Mouse (Mus musculus): ENCODE results near the gene Tas1r2. TPM values are rescaled to one million over a fixed set of nuclear protein-coding genes. Genes with fewer than 3 reads are reported as not detected.

The Tas1r2 gene
- polyA plus RNA-seq, 1 experiment from 2014 or later: not detected

DNA sequence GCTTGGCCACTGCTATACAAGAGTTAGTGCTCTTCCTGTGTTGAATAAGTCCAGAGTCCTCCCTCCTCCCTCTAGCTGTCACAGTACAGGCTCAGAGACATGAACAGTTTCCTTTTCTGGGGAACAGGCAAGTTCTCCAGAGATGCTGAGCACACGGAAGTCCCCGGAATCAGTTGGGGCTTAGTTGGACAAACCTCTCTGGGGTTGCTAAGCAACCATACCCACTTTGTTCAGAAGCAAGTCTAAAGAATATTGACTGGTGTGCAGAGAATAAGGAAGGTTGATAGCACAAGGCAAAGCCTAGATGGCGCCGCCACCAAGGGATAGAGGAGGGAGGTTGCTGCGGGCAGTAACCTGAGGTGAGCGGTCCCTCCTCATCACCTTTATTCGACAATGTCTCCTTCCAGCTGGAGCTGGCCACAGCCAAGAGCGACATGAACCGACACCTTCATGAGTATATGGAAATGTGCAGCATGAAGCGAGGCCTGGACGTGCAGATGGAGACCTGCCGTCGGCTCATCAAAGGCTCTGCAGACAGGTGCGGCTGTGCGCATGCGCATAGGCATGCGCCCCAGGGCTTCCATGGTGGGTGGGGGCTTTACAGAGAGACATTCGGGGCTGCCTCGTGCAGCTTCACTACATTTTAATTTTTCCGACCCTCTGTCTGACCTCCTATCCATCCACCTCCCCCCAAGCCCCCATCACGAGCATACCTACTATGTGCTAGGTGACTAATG lies 38.6 kb upstream of the Tas1r2 start:
- ATAC-seq (no peak), DNase-seq (ENCODE audit: low spot score) (peak; percentile 24)
- H3K36me3 ChIP-seq (ENCODE audit: insufficient read depth, low read length): peaks cover 6% of the 10 kb centered on the region; the same call in 1 of the 2 replicates
- no peak overlapping the region for H3K4me3 ChIP-seq (ENCODE audit: low read depth, low read length)
- no peaks in the 10 kb centered on the region for H3K27me3 ChIP-seq (replicated peaks; ENCODE audit: insufficient read depth, low read length)
- no peaks in the 10 kb centered on the region for H3K9me3 ChIP-seq (ENCODE audit: low read length)
- H3K27ac ChIP-seq (ENCODE audit: low read length): no peak overlapping the region
- WGBS: 86% methylated on average over 21 of the region's 21 CpGs
- H3K9ac ChIP-seq (replicated peaks; ENCODE audit: low read depth): no peak overlapping the region
- TF ChIP-seq EP300 (IDR thresholded peaks at IDR 0.05) (no peak), CTCF (IDR thresholded peaks at IDR 0.05) (no peak)
- H3K4me1 ChIP-seq (ENCODE audit: insufficient read depth, low read depth, low read length): no peaks in the 10 kb centered on the region
- H3K4me2 ChIP-seq (replicated peaks; ENCODE audit: low read depth, low read length): no peak overlapping the region

DNA sequence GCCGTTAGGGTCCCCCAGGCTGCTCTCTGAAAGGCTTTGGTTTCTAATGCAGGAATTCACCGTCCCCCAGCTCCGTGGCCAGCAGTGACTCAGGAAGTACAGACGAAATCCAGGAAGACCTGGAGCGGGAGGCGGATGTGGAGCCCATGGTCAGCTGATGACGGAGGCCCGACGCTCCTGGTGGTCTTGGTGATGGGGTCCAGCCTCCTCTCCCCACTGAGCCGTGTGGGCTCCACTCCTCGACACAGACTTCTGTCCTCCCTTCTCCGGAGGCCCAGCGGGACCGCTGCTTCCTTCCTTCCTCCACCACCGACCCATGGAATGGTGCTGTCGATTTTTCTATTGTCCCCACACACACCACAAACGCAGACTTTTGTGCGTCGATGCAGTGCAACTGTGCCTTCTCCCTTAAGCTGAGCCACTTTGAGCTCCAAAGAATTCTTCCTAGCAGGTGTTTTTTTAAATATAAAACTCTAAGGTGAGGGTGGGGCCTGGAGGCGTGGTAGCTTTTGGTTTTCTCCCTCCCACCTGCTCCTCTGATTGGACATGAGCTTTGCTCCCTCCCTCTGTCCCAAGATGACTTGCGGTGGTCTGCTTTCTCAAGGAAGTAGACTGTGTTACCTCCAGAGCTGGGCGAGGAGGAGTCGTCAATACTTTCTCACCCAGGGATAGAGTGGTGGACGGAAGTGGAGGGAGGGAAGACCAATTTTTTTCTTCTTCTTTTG lies 36.9 kb upstream of the Tas1r2 start:
- WGBS: 14% methylated on average over 24 of the region's 24 CpGs

DNA sequence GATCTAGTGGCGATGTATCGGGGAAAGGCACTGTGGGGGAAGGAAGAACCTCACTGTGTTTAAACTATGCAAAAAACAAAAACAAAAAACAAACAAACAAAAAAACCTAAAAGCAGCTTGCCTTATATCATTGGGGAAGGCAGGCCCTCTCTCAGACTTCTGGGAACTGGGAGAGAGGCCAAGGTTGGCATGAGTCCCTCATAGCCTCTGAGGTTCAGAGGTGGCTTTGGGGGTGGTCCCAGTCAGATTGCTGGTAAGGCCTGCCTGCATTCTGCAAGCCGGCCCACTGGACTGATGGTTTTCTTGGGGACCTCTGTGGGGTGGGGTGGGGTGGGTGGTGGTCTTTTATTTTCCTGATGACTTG lies 36.4 kb upstream of the Tas1r2 start:
- TF ChIP-seq EP300 (IDR thresholded peaks at IDR 0.05) (no peak), CTCF (IDR thresholded peaks at IDR 0.05) (no peak)
- H3K4me1 ChIP-seq (ENCODE audit: insufficient read depth, low read depth, low read length): no peaks in the 10 kb centered on the region
- DNase-seq (ENCODE audit: low spot score) (no peak), ATAC-seq (no peak)
- H3K27ac ChIP-seq (ENCODE audit: low read length): peak overlapping the region; percentile 83
- no peak overlapping the region for H3K4me3 ChIP-seq (ENCODE audit: low read depth, low read length)
- 50% methylated on average over 3 of the region's 3 CpGs for WGBS
- H3K27me3 ChIP-seq (replicated peaks; ENCODE audit: insufficient read depth, low read length): no peaks in the 10 kb centered on the region
- H3K4me2 ChIP-seq (replicated peaks; ENCODE audit: low read depth, low read length): peak overlapping the region; percentile 60
- no peak overlapping the region; the same call in 1 of the 2 replicates for H3K9ac ChIP-seq (replicated peaks; ENCODE audit: low read depth)
- H3K9me3 ChIP-seq (ENCODE audit: low read length): no peaks in the 10 kb centered on the region
- peaks cover 6% of the 10 kb centered on the region; the same call in 1 of the 2 replicates for H3K36me3 ChIP-seq (ENCODE audit: insufficient read depth, low read length)

More for the DNA sequence above, 36.9 kb upstream of the Tas1r2 start:
- H3K9ac ChIP-seq (replicated peaks; ENCODE audit: low read depth): peak overlapping the region; percentile 43
- peak overlapping the region; percentile 83 for H3K27ac ChIP-seq (ENCODE audit: low read length)
- peaks cover 6% of the 10 kb centered on the region; the same call in 1 of the 2 replicates for H3K36me3 ChIP-seq (ENCODE audit: insufficient read depth, low read length)
- TF ChIP-seq CTCF (IDR thresholded peaks at IDR 0.05): no peak
- 0 out of 2 replicates have a peak, but pooled peaks have one; percentile 20 for TF ChIP-seq EP300 (IDR thresholded peaks at IDR 0.05)
- H3K4me1 ChIP-seq (ENCODE audit: insufficient read depth, low read depth, low read length): no peaks in the 10 kb centered on the region
- peak overlapping the region; percentile 40 for H3K4me3 ChIP-seq (ENCODE audit: low read depth, low read length)
- H3K9me3 ChIP-seq (ENCODE audit: low read length): no peaks in the 10 kb centered on the region
- H3K27me3 ChIP-seq (replicated peaks; ENCODE audit: insufficient read depth, low read length): no peaks in the 10 kb centered on the region
- H3K4me2 ChIP-seq (replicated peaks; ENCODE audit: low read depth, low read length): peak overlapping the region; percentile 60
- DNase-seq (ENCODE audit: low spot score) (peak; percentile 92), ATAC-seq (peak; percentile 92)

DNA sequence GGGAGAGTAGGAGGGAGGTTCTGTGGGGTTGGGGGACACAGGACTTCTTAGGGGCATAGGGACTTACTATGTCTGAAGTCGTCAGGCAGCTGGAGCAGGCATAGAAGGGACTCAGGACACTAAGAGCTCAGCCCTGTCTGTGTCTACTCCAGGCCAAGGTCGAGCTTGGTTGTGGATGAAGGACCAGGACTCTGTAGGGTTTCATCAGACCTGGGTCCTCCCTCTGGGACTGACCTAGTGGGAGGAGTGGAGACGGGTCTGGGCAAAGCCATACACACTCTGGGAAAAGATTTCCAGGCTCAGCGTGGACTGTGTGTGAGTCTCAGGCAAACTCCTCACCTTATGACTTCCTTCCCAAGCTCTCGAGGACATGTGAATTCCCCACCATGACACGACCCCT lies 33.6 kb upstream of the Tas1r2 start:
- WGBS: 68% methylated on average over 6 of the region's 6 CpGs

DNA sequence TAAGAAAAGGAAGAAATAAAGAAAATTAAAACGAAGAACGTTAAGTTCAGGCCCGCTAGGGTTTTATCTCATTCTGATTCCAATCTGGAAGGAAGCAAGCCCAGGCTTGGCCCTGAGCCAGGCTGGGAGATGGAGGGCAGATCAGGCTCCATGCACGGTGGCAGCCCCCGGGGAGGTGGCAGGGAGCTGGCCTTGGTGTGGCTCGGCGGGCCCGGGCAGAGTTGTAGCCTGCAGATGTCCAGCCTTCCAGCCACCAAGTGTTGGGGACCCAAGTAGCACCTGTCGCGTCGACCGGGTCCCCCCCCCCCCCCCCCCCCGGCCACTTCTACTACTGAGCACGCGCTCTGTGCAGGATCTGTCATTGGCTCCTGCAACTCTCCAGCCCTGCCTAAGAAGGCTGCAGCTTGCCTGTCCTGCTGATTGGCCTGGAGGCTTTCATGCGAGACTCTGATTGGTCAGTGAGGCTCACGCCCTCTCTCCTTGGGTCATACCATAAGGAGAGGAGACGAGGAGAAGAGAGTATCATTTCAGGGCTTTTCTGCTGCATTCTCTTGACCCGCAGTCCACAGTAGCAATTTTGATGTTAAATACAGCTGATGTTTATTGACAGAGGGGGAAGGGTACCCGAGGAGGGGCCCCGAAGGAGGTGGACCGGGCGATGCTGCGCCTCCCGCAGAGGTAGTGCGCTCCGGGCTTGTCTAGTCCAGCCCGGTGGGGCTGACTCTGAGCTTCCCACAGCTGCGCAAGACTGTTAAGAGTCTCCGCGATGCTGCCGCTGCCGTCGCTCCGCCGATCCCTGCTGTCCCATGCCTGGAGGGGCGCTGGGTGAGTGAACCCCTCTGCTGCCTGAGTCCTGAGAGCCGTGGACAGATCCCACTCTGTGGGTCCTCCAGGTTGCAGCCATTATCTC lies 30.7 kb upstream of the Tas1r2 start, which contains the start of gene Aldh4a1:
Gene Aldh4a1, plus strand, starts transcription at position 494 of the 910 bp plus-strand sequence.
- WGBS: under 1% methylated on average over 35 of the region's 38 CpGs
- H3K4me2 ChIP-seq (replicated peaks; ENCODE audit: low read depth, low read length): peak within 1 kb of the TSS; percentile 75
- ATAC-seq (peak; percentile 100), DNase-seq (ENCODE audit: low spot score) (peak; percentile 99)
- TF ChIP-seq EP300 (IDR thresholded peaks at IDR 0.05): no peak; the same call in 1 of the 2 replicates
- TF ChIP-seq CTCF (IDR thresholded peaks at IDR 0.05): no peak; the same call in 1 of the 2 replicates
- no peaks in the 10 kb centered on the region for H3K9me3 ChIP-seq (ENCODE audit: low read length)
- no peaks in the 10 kb centered on the region for H3K36me3 ChIP-seq (ENCODE audit: insufficient read depth, low read length)
- H3K27ac ChIP-seq (ENCODE audit: low read length): peak within 1 kb of the TSS; percentile 90
- peak within 1 kb of the TSS; percentile 51 for H3K4me3 ChIP-seq (ENCODE audit: low read depth, low read length)
- peaks cover 4% of the 10 kb centered on the region; the same call in 1 of the 2 replicates for H3K4me1 ChIP-seq (ENCODE audit: insufficient read depth, low read depth, low read length)
- H3K27me3 ChIP-seq (replicated peaks; ENCODE audit: insufficient read depth, low read length): no peaks in the 10 kb centered on the region
- peak within 1 kb of the TSS; percentile 50 for H3K9ac ChIP-seq (replicated peaks; ENCODE audit: low read depth)

More for the DNA sequence above, 33.6 kb upstream of the Tas1r2 start:
- TF ChIP-seq CTCF (IDR thresholded peaks at IDR 0.05) (no peak), EP300 (IDR thresholded peaks at IDR 0.05) (no peak)
- Histone ChIP-seq H3K27ac (ENCODE audit: low read length) (no peak overlapping the region), H3K36me3 (ENCODE audit: insufficient read depth, low read length) (no peaks in the 10 kb centered on the region), H3K9me3 (ENCODE audit: low read length) (no peaks in the 10 kb centered on the region), H3K4me1 (ENCODE audit: insufficient read depth, low read depth, low read length) (peaks cover 3% of the 10 kb centered on the region; the same call in 1 of the 2 replicates), H3K27me3 (replicated peaks; ENCODE audit: insufficient read depth, low read length) (no peaks in the 10 kb centered on the region), H3K9ac (replicated peaks; ENCODE audit: low read depth) (no peak overlapping the region), H3K4me3 (ENCODE audit: low read depth, low read length) (no peak overlapping the region), H3K4me2 (replicated peaks; ENCODE audit: low read depth, low read length) (no peak overlapping the region)
- no peak for ATAC-seq
- DNase-seq (ENCODE audit: low spot score): no peak

Measured in lung, postnatal 0 days (tissue).